Mouse (Mus musculus) spleen, postnatal 0 days (tissue): ENCODE data around the gene Fgf6. TPM values are rescaled to one million over a fixed set of nuclear protein-coding genes. Genes with fewer than 3 reads are reported as not detected.

Source experiments
- polyA plus RNA-seq: library from polyadenylated mRNA; unstranded; fragments of >200 nt; fragmentation: Nextera tagmentation; extraction: Ambion mirVana; gene quantifications from 2 replicates; pipeline ENCODE4 v1.2.1, GENCODE M21; 2015

The Fgf6 gene
- polyA plus RNA-seq = not detected in 2 replicates

GRCm38 (mm10) chr6:127014906-127015770 lies at the start of gene Fgf6:
Gene Fgf6, plus strand, starts transcription at chr6:127015586.

GRCm38 (mm10) chr6:127072817-127073216 lies 57.4 kb downstream of the Fgf6 start, which contains the start of gene Fgf23:
Gene Fgf23, plus strand, starts transcription at chr6:127072902.

Other genes starting within 250 kb of the Fgf6 start
- 125 and 133 TPM in 2 replicates for gene Ndufa9, start 166.4 kb upstream of the Fgf6 start, polyA plus RNA-seq
- gene Akap3, start 162.5 kb upstream of the Fgf6 start, polyA plus RNA-seq = not detected in 2 replicates
- 0.07 TPM in 1 of 2 replicates, not detected in the other for gene Dyrk4, start 93.7 kb upstream of the Fgf6 start, polyA plus RNA-seq
- 69.1 and 78.4 TPM in 2 replicates for gene Rad51ap1, start 76.0 kb upstream of the Fgf6 start, polyA plus RNA-seq
- gene D6Wsu163e, start 75.6 kb upstream of the Fgf6 start, polyA plus RNA-seq = 16.3 and 17.3 TPM in 2 replicates
- gene Fgf23, start 57.3 kb downstream of the Fgf6 start, polyA plus RNA-seq = not detected in 2 replicates
- 1.0 and 1.4 TPM in 2 replicates for gene Tigar, start 94.0 kb downstream of the Fgf6 start, polyA plus RNA-seq
- 107 and 132 TPM in 2 replicates for gene Ccnd2, start 136.6 kb downstream of the Fgf6 start, polyA plus RNA-seq